Mouse (Mus musculus) small intestine, adult 2 months (tissue): ENCODE results near the gene Dnmt3a. TPM values are rescaled to one million over a fixed set of nuclear protein-coding genes. Genes with fewer than 3 reads are reported as not detected.
A peak's percentile ranks its signal among the peaks of the same experiment; 100 is the strongest.

Experiments used
- H3K27ac ChIP-seq: fragments of 200-500 bp; 2 replicates; pipeline ENCODE4 v1.5.1; 2012; ENCODE audit warnings: low read depth, low read length, control low read depth, inconsistent platforms; ENCODE audit not compliant: insufficient read depth
- H3K27me3 ChIP-seq: fragments of 200-500 bp; 2 replicates; pipeline ENCODE4 v1.6.1; 2012; ENCODE audit warnings: mild to moderate bottlenecking, moderate library complexity, low read length, inconsistent platforms; ENCODE audit not compliant: control insufficient read depth, insufficient read depth
- H3K36me3 ChIP-seq: fragments of 200-500 bp; 2 replicates; pipeline ENCODE4 v1.6.1; 2012; ENCODE audit warnings: mild to moderate bottlenecking, low read length, control low read depth, inconsistent platforms; ENCODE audit not compliant: control insufficient read depth, insufficient read depth
- H3K4me1 ChIP-seq: fragments of 200-500 bp; 2 replicates; pipeline ENCODE4 v1.6.1; 2012; ENCODE audit warnings: low read length, inconsistent platforms, mixed read lengths; ENCODE audit not compliant: control insufficient read depth, insufficient read depth, insufficient read length
- H3K4me3 ChIP-seq: fragments of 200-500 bp; 2 replicates; pipeline ENCODE4 v1.5.1; 2012; ENCODE audit warnings: low read depth, mild to moderate bottlenecking, control low read depth, inconsistent platforms, low read length, moderate library complexity
- CTCF ChIP-seq: fragments of 200-500 bp; IDR thresholded peaks from 2 replicates; pipeline ENCODE4 v1.5.1; 2012; ENCODE audit warnings: low read depth, mild to moderate bottlenecking, control low read depth, inconsistent platforms, low read length, moderate library complexity, mixed read lengths; ENCODE audit not compliant: insufficient replicate concordance, insufficient read length; ENCODE audit errors: extremely low read depth
- POLR2A ChIP-seq: fragments of 200-500 bp; IDR thresholded peaks from 2 replicates; pipeline ENCODE4 v1.6.1; 2012; ENCODE audit warnings: low read depth, mild to moderate bottlenecking, control low read depth, inconsistent platforms, low read length, moderate library complexity
- WGBS: fragments of 180-500 bp; shearing (Covaris S2); methylation state at CpG from one replicate; pipeline ENCODE4 v1.1.7; 2018; 5-methylcytosine and 5-hydroxymethylcytosine counted together
- polyA plus RNA-seq: library from polyadenylated mRNA; depleted of rRNA; stranded (reverse); fragments of >200 nt; gene quantifications from 2 replicates; pipeline ENCODE4 v1.2.3, GENCODE M21; 2012

Gene Dnmt3a
- polyA plus RNA-seq, 1 experiment: 10.2 TPM

DNA sequence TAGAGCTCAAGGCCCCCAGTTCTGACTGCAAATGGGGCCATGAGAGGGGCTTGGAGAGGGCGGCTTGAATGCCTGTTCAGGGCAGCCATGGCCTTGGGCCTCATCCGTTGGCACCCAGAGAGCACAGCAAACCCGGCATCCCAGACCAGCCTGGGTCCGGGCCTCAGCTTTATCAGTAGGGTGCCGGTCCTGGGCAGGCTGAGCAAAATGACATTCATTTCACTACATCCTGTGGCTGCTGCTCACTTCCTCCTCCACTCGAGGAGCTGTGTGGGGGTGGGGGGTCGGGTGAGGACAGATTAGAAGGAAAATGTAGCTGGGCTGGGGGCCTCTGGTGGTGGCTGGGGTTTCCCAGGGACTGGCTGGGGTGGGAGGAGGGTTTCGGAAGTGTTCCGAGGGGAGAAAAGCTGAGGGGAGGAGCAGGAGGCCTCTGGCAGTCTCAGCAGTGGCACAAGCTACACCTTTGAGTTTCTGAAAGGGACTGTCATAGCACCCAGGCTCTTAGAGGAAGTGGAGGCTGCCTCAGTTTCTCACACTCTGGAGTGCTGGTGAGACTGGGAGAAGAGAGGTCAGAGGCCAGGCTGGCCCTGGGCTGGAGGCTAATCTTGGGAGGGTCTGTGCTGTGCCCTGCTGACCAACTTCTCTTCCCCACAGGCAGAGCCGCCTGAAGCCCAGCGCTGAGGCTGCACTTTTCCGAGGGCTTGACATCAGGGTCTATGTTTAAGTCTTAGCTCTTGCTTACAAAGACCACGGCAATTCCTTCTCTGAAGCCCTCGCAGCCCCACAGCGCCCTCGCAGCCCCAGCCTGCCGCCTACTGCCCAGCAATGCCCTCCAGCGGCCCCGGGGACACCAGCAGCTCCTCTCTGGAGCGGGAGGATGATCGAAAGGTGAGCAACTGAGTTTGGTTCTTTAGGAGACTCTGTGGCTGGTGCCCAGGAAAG lies 28.8 kb downstream of the Dnmt3a start:
- peaks cover 41% of the 10 kb centered on the region for H3K4me1 ChIP-seq
- H3K27me3 ChIP-seq: no peaks in the 10 kb centered on the region
- TF ChIP-seq CTCF (no peak), POLR2A (no peak)
- WGBS: 62% methylated on average over 21 of the region's 21 CpGs
- H3K27ac ChIP-seq: no peak overlapping the region; the same call in 1 of the 2 replicates
- H3K4me3 ChIP-seq: peak overlapping the region; percentile 21; the same call in 1 of the 2 replicates
- H3K36me3 ChIP-seq: peaks cover 24% of the 10 kb centered on the region

DNA sequence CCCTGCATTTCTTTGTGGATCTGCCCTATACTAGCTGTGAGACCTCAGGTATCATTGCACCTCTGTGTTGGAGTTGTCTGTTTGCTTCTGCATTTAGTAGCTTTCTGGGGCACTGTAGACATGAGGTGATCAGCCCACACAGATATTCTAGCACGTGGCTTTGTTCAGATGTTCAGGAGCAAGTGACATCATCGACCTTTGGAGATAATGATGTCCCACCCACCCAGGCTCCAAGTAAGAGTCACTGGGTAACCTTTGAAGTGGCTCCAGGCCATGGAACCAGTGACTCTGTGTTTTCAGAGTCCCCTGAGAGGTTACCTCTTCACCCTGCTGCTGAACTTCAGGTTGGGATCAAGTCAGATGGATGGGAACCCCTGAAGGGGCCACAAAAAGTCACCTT lies 29.8 kb downstream of the Dnmt3a start:
- H3K27me3 ChIP-seq: no peaks in the 10 kb centered on the region
- H3K4me3 ChIP-seq: no peak overlapping the region
- H3K36me3 ChIP-seq: peaks cover 30% of the 10 kb centered on the region
- WGBS: 30% methylated on average over 2 of the region's 2 CpGs
- peak overlapping the region; percentile 42; the same call in 1 of the 2 replicates for H3K27ac ChIP-seq
- TF ChIP-seq CTCF (no peak), POLR2A (no peak)
- H3K4me1 ChIP-seq: peaks cover 41% of the 10 kb centered on the region

DNA sequence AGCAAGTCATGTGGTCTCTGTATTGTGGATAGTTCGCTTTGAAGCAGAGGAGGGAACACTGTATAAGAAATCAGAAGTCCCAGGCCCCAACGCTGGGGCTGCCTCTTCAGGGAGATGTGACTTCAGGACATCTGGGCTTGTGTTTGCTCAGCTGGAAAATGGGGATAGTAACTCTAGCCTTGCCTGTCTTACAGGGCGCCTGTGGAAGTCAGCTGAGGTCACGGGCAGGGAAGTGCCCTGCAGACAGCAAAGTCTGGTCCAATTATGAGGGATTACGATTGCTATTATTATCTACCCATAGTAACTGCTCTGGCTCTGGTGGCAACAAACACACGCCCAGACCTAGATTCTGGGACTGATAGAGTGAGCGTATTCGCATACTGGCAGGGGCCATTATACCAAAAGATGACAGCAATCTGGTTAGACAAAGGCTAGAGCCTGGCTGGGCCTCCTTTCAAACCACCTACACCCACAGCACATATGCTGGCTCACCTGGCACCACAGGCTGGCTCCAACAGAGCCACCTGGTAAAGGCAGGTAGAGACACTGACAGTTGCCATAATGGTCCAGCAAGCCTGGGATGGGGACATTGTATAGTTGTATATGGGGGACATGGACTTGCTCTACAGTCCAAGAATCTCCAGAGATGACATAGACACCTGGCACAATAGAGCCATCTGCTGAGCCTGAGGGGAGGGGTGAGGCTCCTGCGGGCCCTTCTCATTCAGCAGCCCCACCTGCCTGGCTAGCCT lies 31.4 kb downstream of the Dnmt3a start:
- Histone ChIP-seq H3K27ac (peak overlapping the region; percentile 23), H3K36me3 (peaks cover 34% of the 10 kb centered on the region), H3K27me3 (no peaks in the 10 kb centered on the region), H3K4me3 (no peak overlapping the region), H3K4me1 (peaks cover 41% of the 10 kb centered on the region)
- 31% methylated on average over 9 of the region's 9 CpGs for WGBS
- TF ChIP-seq POLR2A: no peak
- no peak for TF ChIP-seq CTCF

DNA sequence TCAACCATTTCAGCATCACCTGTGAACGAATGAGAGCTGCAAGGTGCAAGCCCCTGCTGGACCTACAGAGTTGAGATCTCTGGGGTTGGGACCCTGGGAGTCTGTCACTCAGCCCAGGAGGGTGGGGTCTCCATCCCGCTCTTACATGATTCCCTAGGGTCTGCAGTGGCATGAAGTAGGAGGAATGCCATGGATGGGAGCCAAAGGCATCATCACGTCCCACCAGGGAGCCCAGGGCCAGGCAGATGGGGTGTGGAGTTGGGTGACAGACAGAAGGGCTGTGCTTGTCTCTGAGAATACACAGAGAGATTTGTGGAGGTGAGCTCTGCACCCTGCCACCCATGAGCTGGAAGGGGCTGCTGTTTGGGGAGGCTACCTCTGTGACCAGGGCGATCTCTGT lies 32.2 kb downstream of the Dnmt3a start:
- Histone ChIP-seq H3K4me3 (no peak overlapping the region), H3K4me1 (peaks cover 43% of the 10 kb centered on the region), H3K27me3 (no peaks in the 10 kb centered on the region), H3K27ac (no peak overlapping the region), H3K36me3 (peaks cover 34% of the 10 kb centered on the region)
- TF ChIP-seq POLR2A (no peak), CTCF (no peak)
- 85% methylated on average over 4 of the region's 4 CpGs for WGBS

DNA sequence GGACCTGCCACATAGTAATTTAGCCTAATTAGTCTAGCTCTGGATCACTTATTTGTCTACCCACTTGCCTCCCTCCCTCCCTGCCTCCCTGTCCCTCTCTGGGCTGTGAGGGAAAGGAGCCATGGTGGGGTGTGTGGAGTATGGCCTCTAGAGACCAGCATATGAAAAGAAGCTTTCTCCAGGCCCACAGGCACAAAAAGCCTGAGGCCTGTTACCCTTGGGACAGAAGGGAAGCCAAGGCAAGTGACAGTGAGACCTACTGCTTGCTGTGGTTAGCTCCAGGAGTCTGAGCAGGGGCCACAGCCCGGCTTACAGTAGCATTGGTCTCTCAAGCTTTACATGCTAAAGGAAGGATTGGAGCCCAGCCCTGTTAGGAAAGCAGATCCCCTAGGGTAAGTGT lies 33.9 kb downstream of the Dnmt3a start:
- peaks cover 34% of the 10 kb centered on the region for H3K36me3 ChIP-seq

DNA sequence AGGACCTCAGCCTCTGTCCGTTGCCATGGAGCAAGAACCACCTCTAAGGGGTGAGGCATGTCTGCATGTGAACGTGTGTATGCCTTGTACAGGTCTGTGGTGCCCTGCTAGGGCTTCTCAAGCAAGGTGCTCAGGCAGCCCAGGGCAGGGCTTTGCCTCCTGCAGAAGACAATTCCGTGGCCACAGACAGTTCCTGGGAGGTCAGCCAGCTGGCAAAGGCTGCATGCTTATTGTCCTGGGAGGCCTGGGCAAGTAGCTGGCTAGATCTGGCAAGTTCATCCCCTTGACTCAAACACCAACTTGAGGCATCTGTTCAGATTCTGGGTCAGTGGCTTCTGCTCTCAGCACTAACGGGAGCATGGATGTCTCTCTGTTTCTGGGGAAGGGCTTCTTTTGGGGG lies 35.3 kb downstream of the Dnmt3a start:
- no peak overlapping the region for H3K4me3 ChIP-seq
- TF ChIP-seq POLR2A (no peak), CTCF (no peak)
- peaks cover 27% of the 10 kb centered on the region; the same call in 1 of the 2 replicates for H3K4me1 ChIP-seq
- peaks cover 36% of the 10 kb centered on the region for H3K36me3 ChIP-seq
- 54% methylated on average over 4 of the region's 4 CpGs for WGBS
- H3K27ac ChIP-seq: no peak overlapping the region
- H3K27me3 ChIP-seq: no peaks in the 10 kb centered on the region

More for the DNA sequence above, 33.9 kb downstream of the Dnmt3a start:
- Histone ChIP-seq H3K27ac (no peak overlapping the region), H3K27me3 (no peaks in the 10 kb centered on the region), H3K4me1 (peaks cover 39% of the 10 kb centered on the region; the same call in 1 of the 2 replicates), H3K4me3 (no peak overlapping the region)
- no peak for TF ChIP-seq POLR2A
- WGBS: 91% methylated on average over 1 of the region's 1 CpGs

DNA sequence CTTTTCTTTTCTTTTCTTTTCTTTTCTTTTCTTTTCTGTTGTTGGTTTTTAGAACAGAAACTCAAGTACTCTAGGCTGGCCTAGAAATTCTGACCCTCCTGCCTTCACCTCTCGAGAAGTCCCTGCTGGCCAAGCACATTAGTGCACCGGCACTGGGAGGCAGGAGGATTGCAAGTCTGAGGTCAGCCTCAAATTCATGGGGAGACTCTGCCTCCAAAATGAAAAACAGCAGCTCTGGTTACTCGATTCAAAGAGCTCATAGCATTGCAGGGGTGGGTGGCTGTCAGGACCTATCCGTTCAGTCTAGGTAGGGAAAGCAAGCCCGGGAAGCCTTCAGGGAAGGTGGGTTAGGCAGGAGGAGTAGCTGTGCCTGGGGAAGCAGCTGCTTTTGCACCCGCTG lies 37.0 kb downstream of the Dnmt3a start:
- H3K4me1 ChIP-seq: peaks cover 12% of the 10 kb centered on the region; the same call in 1 of the 2 replicates
- no peak for TF ChIP-seq POLR2A
- no peak for TF ChIP-seq CTCF
- 76% methylated on average over 6 of the region's 6 CpGs for WGBS
- no peak overlapping the region for H3K4me3 ChIP-seq
- peaks cover 31% of the 10 kb centered on the region for H3K36me3 ChIP-seq
- H3K27ac ChIP-seq: no peak overlapping the region
- H3K27me3 ChIP-seq: no peaks in the 10 kb centered on the region
